Mouse (Mus musculus) heart, adult 2 months (tissue): ENCODE measurements around the gene Bach2.

Experiments used
- CTCF ChIP-seq: fragments of 200-600 bp; IDR thresholded peaks from 2 replicates; pipeline ENCODE4 v1.8.1; 2022; ENCODE audit warnings: antibody characterized with exemption, mild to moderate bottlenecking, moderate library complexity
- EP300 ChIP-seq: fragments of 200-500 bp; IDR thresholded peaks from 2 replicates; pipeline ENCODE4 v1.6.1; 2011; ENCODE audit warnings: low read depth, low read length, control low read depth; ENCODE audit not compliant: insufficient read depth
- POLR2A ChIP-seq: fragments of 200-500 bp; IDR thresholded peaks from 2 replicates; pipeline ENCODE4 v1.6.1; 2011; ENCODE audit warnings: mild to moderate bottlenecking, low read depth, low read length, control low read depth; ENCODE audit not compliant: insufficient read depth

- TF ChIP-seq CTCF (no peak), POLR2A (no peak), EP300 (no peak)
Observed at GRCm38 (mm10) chr4:32243458-32243857, 4.9 kb downstream of the Bach2 start.
